Comparison of ENCODE assay signal across 20 mouse cellular contexts in genomic region chr3:152749881-152750280, GRCm38 (mm10). TPM values are rescaled to one million over a fixed set of nuclear protein-coding genes. Genes with fewer than 3 reads are reported as not detected.
DNase-seq lines count a peak whose midpoint lies in the region; ATAC-seq lines count a peak whose summit lies in the region.
"Had no signal": no experiment of that assay in that cellular context is flagged by ENCODE, and none has a peak within 500 bp of the region (broad histone marks: within the 10 kb centered on the region; RNA-seq: fewer than 3 reads in every experiment).

No protein-coding gene starts in this region.

- H3K9ac ChIP-seq in neural tube, embryonic 14.5 days (replicated peaks; ENCODE audit: low read depth, low read length): no peak overlapping the region
- H3K9ac ChIP-seq in liver, embryonic 15.5 days: no peak overlapping the region
- H3K9ac ChIP-seq: embryonic facial prominence, embryonic 15.5 days; forebrain, embryonic 12.5 days; heart, embryonic 15.5 days had no signal

- H3K27me3 ChIP-seq in neural tube, embryonic 14.5 days (ENCODE audit: control insufficient read depth, insufficient read depth, low read length): no peaks in the 10 kb centered on the region
- H3K27me3 ChIP-seq in liver, embryonic 15.5 days: no peaks in the 10 kb centered on the region
- no peaks in the 10 kb centered on the region for H3K27me3 ChIP-seq in midbrain, embryonic 10.5 days (ENCODE audit: low read depth, poor library complexity, severe bottlenecking)
- H3K27me3 ChIP-seq: embryonic facial prominence, embryonic 15.5 days; forebrain, embryonic 12.5 days; heart, embryonic 15.5 days; megakaryocyte, embryonic 14.5 days had no signal

- H3K4me2 ChIP-seq in neural tube, embryonic 14.5 days (ENCODE audit: low read depth, low read length): no peak overlapping the region
- H3K4me2 ChIP-seq in liver, embryonic 15.5 days: peak overlapping the region; percentile 49
- H3K4me2 ChIP-seq: embryonic facial prominence, embryonic 15.5 days; forebrain, embryonic 12.5 days; heart, embryonic 15.5 days had no signal

- 0 out of 2 replicates have a peak, but pooled peaks have one; percentile 17 for ATAC-seq in neural tube, embryonic 14.5 days (ENCODE audit: low read depth)
- peak; percentile 60 for ATAC-seq in erythroblast, adult 5-6 weeks (replicated peaks; ENCODE audit: low FRiP score, poor library complexity, severe bottlenecking)
- peak; percentile 85 for ATAC-seq in liver, embryonic 15.5 days (ENCODE audit: insufficient read depth)
- ATAC-seq: hindbrain, embryonic 16.5 days; midbrain, embryonic 16.5 days had no signal

- no peaks in the 10 kb centered on the region for H3K36me3 ChIP-seq in neural tube, embryonic 14.5 days (ENCODE audit: control insufficient read depth, insufficient read depth, low read length)
- H3K36me3 ChIP-seq in liver, embryonic 15.5 days (replicated peaks): peaks cover 9% of the 10 kb centered on the region; the same call in 1 of the 2 replicates
- H3K36me3 ChIP-seq in midbrain, embryonic 10.5 days: peaks cover 14% of the 10 kb centered on the region
- H3K36me3 ChIP-seq: heart, embryonic 15.5 days had no signal

- H3K4me1 ChIP-seq in neural tube, embryonic 14.5 days (ENCODE audit: control insufficient read depth, insufficient read depth, low read length): no peaks in the 10 kb centered on the region
- peaks cover 49% of the 10 kb centered on the region for H3K4me1 ChIP-seq in liver, embryonic 15.5 days (replicated peaks)
- peaks cover 4% of the 10 kb centered on the region; the same call in 1 of the 2 replicates for H3K4me1 ChIP-seq in midbrain, embryonic 10.5 days
- H3K4me1 ChIP-seq: embryonic facial prominence, embryonic 15.5 days; forebrain, embryonic 12.5 days; heart, embryonic 15.5 days; limb, embryonic 10.5 days; megakaryocyte, embryonic 14.5 days had no signal

- DNase-seq in neural tube, embryonic 10.5 days (ENCODE audit: extremely low spot score, low spot score): no peak
- no peak for DNase-seq in right cerebral cortex, postnatal 25 days
- no peak for DNase-seq in midbrain, embryonic 10.5 days (ENCODE audit: low spot score)
- DNase-seq in heart, adult 18-20 months: no peak
- DNase-seq: cerebellum, adult 11-12 months; gastrocnemius, postnatal 10 days; heart, adult 2 months; kidney, postnatal 25 days; layer of hippocampus, adult 9-11 months; lung, adult 18-20 months had no signal

- 73% methylated on average over 2 of the region's 2 CpGs for WGBS in neural tube, embryonic 14.5 days
- WGBS in liver, embryonic 15.5 days (ENCODE audit: insufficient replicate concordance): 17% methylated on average over 2 of the region's 2 CpGs
- WGBS in midbrain, embryonic 10.5 days: 74% methylated on average over 2 of the region's 2 CpGs

- no peaks in the 10 kb centered on the region for H3K9me3 ChIP-seq in neural tube, embryonic 14.5 days (ENCODE audit: control insufficient read depth, low read length)
- no peaks in the 10 kb centered on the region for H3K9me3 ChIP-seq in liver, embryonic 15.5 days (replicated peaks)
- peaks cover 4% of the 10 kb centered on the region; the same call in 1 of the 2 replicates for H3K9me3 ChIP-seq in midbrain, embryonic 10.5 days (replicated peaks)
- H3K9me3 ChIP-seq: embryonic facial prominence, embryonic 15.5 days; forebrain, embryonic 12.5 days; heart, embryonic 15.5 days; limb, embryonic 10.5 days; megakaryocyte, embryonic 14.5 days had no signal

- no peak overlapping the region for H3K4me3 ChIP-seq in neural tube, embryonic 14.5 days (ENCODE audit: low read depth, low read length)
- no peak overlapping the region for H3K4me3 ChIP-seq in liver, embryonic 15.5 days (replicated peaks)
- no peak overlapping the region for H3K4me3 ChIP-seq in midbrain, embryonic 10.5 days
- H3K4me3 ChIP-seq: embryonic facial prominence, embryonic 15.5 days; forebrain, embryonic 12.5 days; heart, adult 2 months; heart, embryonic 15.5 days; limb, embryonic 10.5 days; megakaryocyte, embryonic 14.5 days had no signal

- no peak overlapping the region for H3K27ac ChIP-seq in neural tube, embryonic 14.5 days (ENCODE audit: low read depth, low read length)
- H3K27ac ChIP-seq in liver, embryonic 15.5 days (replicated peaks): peak overlapping the region; percentile 38
- no peak overlapping the region for H3K27ac ChIP-seq in midbrain, embryonic 10.5 days (replicated peaks)
- H3K27ac ChIP-seq: embryonic facial prominence, embryonic 15.5 days; forebrain, embryonic 12.5 days; heart, adult 2 months; heart, embryonic 15.5 days; limb, embryonic 10.5 days had no signal

RNA-seq across cellular contexts. Expression of gene Pigk, which starts 36.0 kb away (rescaled TPM):
- polyA plus RNA-seq in neural tube, embryonic 14.5 days (2014; fragmentation: Nextera tagmentation; extraction: Ambion mirVana): 50.3 and 52.5 TPM in 2 replicates
- total RNA-seq in erythroblast, adult 5-6 weeks (2015; ENCODE audit: low replicate concordance): 12.1 and 13.8 TPM in 2 replicates
- total RNA-seq in erythroblast, adult 5-6 weeks (2017; ENCODE audit: low replicate concordance): 5.9 and 10.1 TPM in 2 replicates
- 20.6 and 23.5 TPM in 2 replicates for polyA plus RNA-seq in liver, embryonic 15.5 days (2015; fragmentation: Nextera tagmentation; extraction: Ambion mirVana)
- polyA plus RNA-seq in midbrain, embryonic 10.5 days (2016; fragmentation: Nextera tagmentation; extraction: Ambion mirVana): 36.0 and 37.8 TPM in 2 replicates
- total RNA-seq in heart, adult 18-20 months (2021): 10 to 100 TPM; 23.1 to 29.8 TPM

Comparison
In these comparisons a context has a peak if more than half of its experiments do, and no peak if none do; other contexts are left out.
1. ATAC-seq: peak in every context shown above with its lines; median percentile 85 in liver, embryonic 15.5 days; 60 in erythroblast, adult 5-6 weeks; 17 in neural tube, embryonic 14.5 days.